Mouse (Mus musculus): Measurements from ENCODE around the gene L1td1.
"Not testable (repeated sequence)": the region's sequence is repeated elsewhere in the genome, so short reads cannot be mapped to it uniquely, and the experiment has no call there.

The L1td1 gene

GRCm38 (mm10) chr4:98726590-98727237, at the start of gene L1td1:
Gene L1td1 (plus strand): TSS chr4:98726734.
- DNase-seq (ENCODE audit: low spot score), result no peak

- DNase-seq (ENCODE audit: low spot score), result no peak
Measured at GRCm38 (mm10) chr4:98677506-98677905, 49.0 kb upstream of the L1td1 start.

- no peak for DNase-seq (ENCODE audit: low spot score)
Measured at GRCm38 (mm10) chr4:98686678-98687267, 39.8 kb upstream of the L1td1 start.

- DNase-seq (ENCODE audit: low spot score), result no peak
Measured at GRCm38 (mm10) chr4:98688116-98688515, 38.4 kb upstream of the L1td1 start.

- DNase-seq (ENCODE audit: low spot score), result no peak
Measured at GRCm38 (mm10) chr4:98688520-98688919, 38.0 kb upstream of the L1td1 start.

- DNase-seq (ENCODE audit: low spot score), result no peak
Measured at GRCm38 (mm10) chr4:98689988-98690387, 36.5 kb upstream of the L1td1 start.

GRCm38 (mm10) chr4:98693465-98694185, 32.9 kb upstream of the L1td1 start:
- DNase-seq (ENCODE audit: low spot score), result no peak

GRCm38 (mm10) chr4:98697932-98698331, 28.6 kb upstream of the L1td1 start:
- DNase-seq (ENCODE audit: low spot score), result no peak

GRCm38 (mm10) chr4:98698921-98699320, 27.6 kb upstream of the L1td1 start:
- no peak for DNase-seq (ENCODE audit: low spot score)

GRCm38 (mm10) chr4:98700156-98700555, 26.4 kb upstream of the L1td1 start:
- DNase-seq (ENCODE audit: low spot score), result no peak

GRCm38 (mm10) chr4:98702201-98702894, 24.2 kb upstream of the L1td1 start:
- peak; percentile 43 for DNase-seq (ENCODE audit: low spot score)

- no peak for DNase-seq (ENCODE audit: low spot score)
Measured at GRCm38 (mm10) chr4:98710891-98711290, 15.6 kb upstream of the L1td1 start.

- DNase-seq (ENCODE audit: low spot score), result no peak
Measured at GRCm38 (mm10) chr4:98717735-98718546, 8.6 kb upstream of the L1td1 start.

GRCm38 (mm10) chr4:98718547-98718917, 8.0 kb upstream of the L1td1 start:
- DNase-seq (ENCODE audit: low spot score), result no peak

- peak; percentile 27 for DNase-seq (ENCODE audit: low spot score)
Measured at GRCm38 (mm10) chr4:98722454-98722853, 4.1 kb upstream of the L1td1 start.

GRCm38 (mm10) chr4:98724682-98725081, 1.9 kb upstream of the L1td1 start:
- not testable (repeated sequence) for DNase-seq (ENCODE audit: low spot score)

GRCm38 (mm10) chr4:98725439-98725838, 1.1 kb upstream of the L1td1 start:
- no peak for DNase-seq (ENCODE audit: low spot score)

- DNase-seq (ENCODE audit: low spot score), result no peak
Measured at GRCm38 (mm10) chr4:98727295-98727958, 893 bp downstream of the L1td1 start.

- DNase-seq (ENCODE audit: low spot score), result no peak
Measured at GRCm38 (mm10) chr4:98727959-98728347, 1.4 kb downstream of the L1td1 start.

- no peak for DNase-seq (ENCODE audit: low spot score)
Measured at GRCm38 (mm10) chr4:98728716-98729115, 2.2 kb downstream of the L1td1 start.

- no peak for DNase-seq (ENCODE audit: low spot score)
Measured at GRCm38 (mm10) chr4:98733660-98734059, 7.1 kb downstream of the L1td1 start.
